Mouse (Mus musculus) myocyte (in vitro differentiated cells): ENCODE results near the gene Ogg1.

ENCODE experiments used
- E2F4 ChIP-seq: IDR thresholded peaks from one replicate; pipeline ENCODE4 v1.6.1; 2011; ENCODE audit warnings: mild to moderate bottlenecking, control low read depth, moderate library complexity; ENCODE audit not compliant: insufficient read depth
- MAX ChIP-seq: IDR thresholded peaks from one replicate; pipeline ENCODE4 v1.6.1; 2011; ENCODE audit warnings: low read depth, mild to moderate bottlenecking, control low read depth
- MYOD1 ChIP-seq, 3 experiments: IDR thresholded peaks; one replicate each; pipeline ENCODE4 v1.6.1; 2011; ENCODE audit warnings: control low read depth in 2 of 3, low read depth in 2 of 3, mild to moderate bottlenecking in 2 of 3, moderate library complexity in 1 of 3; ENCODE audit not compliant: insufficient read length in 2 of 3, control insufficient read depth in 1 of 3
- MYOG ChIP-seq, 3 experiments: IDR thresholded peaks; one replicate each; pipeline ENCODE4 v1.6.1; 2011; ENCODE audit warnings: control low read depth in 2 of 3, low read depth in 2 of 3, mild to moderate bottlenecking in 2 of 3; ENCODE audit not compliant: insufficient read length in 2 of 3, control insufficient read depth in 1 of 3, insufficient read depth in 1 of 3
- POLR2A ChIP-seq: IDR thresholded peaks from one replicate; pipeline ENCODE4 v1.6.1; 2011; ENCODE audit warnings: low read depth, mild to moderate bottlenecking, control low read depth, moderate library complexity; ENCODE audit not compliant: insufficient read length
- POLR2AphosphoS2 ChIP-seq: IDR thresholded peaks from one replicate; pipeline ENCODE4 v1.6.1; 2011; ENCODE audit warnings: low read depth, control low read depth; ENCODE audit not compliant: insufficient read length
- REST ChIP-seq: IDR thresholded peaks from one replicate; pipeline ENCODE4 v1.6.1; 2011; ENCODE audit warnings: mild to moderate bottlenecking, control low read depth, moderate library complexity; ENCODE audit not compliant: insufficient read depth, insufficient read length
- SRF ChIP-seq: IDR thresholded peaks from one replicate; pipeline ENCODE4 v1.6.1; 2011; ENCODE audit warnings: low read depth; ENCODE audit not compliant: control insufficient read depth, insufficient read length
- USF1 ChIP-seq: IDR thresholded peaks from one replicate; pipeline ENCODE4 v1.6.1; 2011; ENCODE audit warnings: low read depth, mild to moderate bottlenecking, control low read depth, moderate library complexity

- TF ChIP-seq MAX (no peak), POLR2AphosphoS2 (no peak), POLR2A (no peak), USF1 (no peak), MYOG (IDR thresholded peaks at IDR 0.05; ENCODE audit: control insufficient read depth in 1 of 3, insufficient read depth in 1 of 3, insufficient read length in 2 of 3, low read depth in 2 of 3) (no peak), MYOD1 (IDR thresholded peaks at IDR 0.05; ENCODE audit: control insufficient read depth in 1 of 3, insufficient read length in 2 of 3, low read depth in 2 of 3) (no peak), REST (no peak), E2F4 (no peak), SRF (no peak)
Measured at GRCm38 (mm10) chr6:113384351-113384927, 57.7 kb downstream of the Ogg1 start.
